Mouse (Mus musculus): ENCODE data around the gene Chst5.

DNA sequence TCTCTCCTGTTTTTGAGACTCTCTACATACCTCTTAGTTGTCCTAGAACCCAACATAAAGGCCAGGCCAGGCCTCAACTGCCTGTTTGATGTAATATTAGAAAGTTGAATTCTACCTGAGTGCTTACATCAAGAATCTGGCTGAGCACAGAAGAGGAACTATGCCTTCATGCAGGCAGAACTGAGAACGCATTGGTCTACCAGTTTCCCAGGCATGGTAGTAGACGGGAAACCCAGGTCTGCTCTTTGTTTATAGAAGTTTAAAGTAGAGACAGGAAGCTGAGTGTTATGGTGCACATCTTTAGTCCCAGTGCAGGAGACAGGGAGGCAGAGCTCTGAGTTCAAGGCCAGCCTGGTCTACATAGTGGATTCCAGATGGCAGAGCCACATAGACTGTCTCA, 36.9 kb upstream of the Chst5 start:
- TF ChIP-seq CTCF (IDR thresholded peaks at IDR 0.05 in 2 of 3, conservative IDR thresholded peaks at IDR 0.05 in 1 of 3; ENCODE audit: control insufficient read depth in 1 of 3, insufficient read depth in 1 of 3, low read depth in 2 of 3, low read length in 3 of 3, poor library complexity in 1 of 3, severe bottlenecking in 1 of 3) (no peak), EP300 (IDR thresholded peaks at IDR 0.05; ENCODE audit: low read depth in 1 of 2, low read length in 2 of 2) (no peak), POLR2AphosphoS5 (IDR thresholded peaks at IDR 0.05; ENCODE audit: borderline replicate concordance, low read depth, low read length) (no peak), MAX (IDR thresholded peaks at IDR 0.05; ENCODE audit: low read length) (no peak), ZC3H11A (IDR thresholded peaks at IDR 0.05; ENCODE audit: low read depth, low read length) (no peak), TCF12 (IDR thresholded peaks at IDR 0.05; ENCODE audit: low read depth, low read length) (no peak), ETS1 (IDR thresholded peaks at IDR 0.05; ENCODE audit: low read depth, low read length) (no peak), ZMIZ1 (IDR thresholded peaks at IDR 0.05; ENCODE audit: low read depth, low read length) (no peak), BHLHE40 (IDR thresholded peaks at IDR 0.05; ENCODE audit: borderline replicate concordance, low read depth, low read length) (no peak), GATA1 (IDR thresholded peaks at IDR 0.05; ENCODE audit: low read depth, low read length) (no peak), MAFK (IDR thresholded peaks at IDR 0.05; ENCODE audit: borderline replicate concordance, low read depth, low read length) (no peak)
